Mouse (Mus musculus): Measurements from ENCODE around the gene Bach2.

- peak; percentile 12; the same call in 1 of the 2 replicates for TF ChIP-seq CTCF (IDR thresholded peaks at IDR 0.05; ENCODE audit: control insufficient read depth, insufficient read depth, low read length)
- TF ChIP-seq POLR2A (IDR thresholded peaks at IDR 0.05; ENCODE audit: borderline replicate concordance, control insufficient read depth, low read depth, low read length): no peak
These were observed 362.5 kb downstream of the Bach2 start for GRCm38 (mm10) chr4:32601135-32601534.
